Mouse (Mus musculus) liver, postnatal 0 days (tissue): ENCODE results near the gene Gstm6. TPM values are rescaled to one million over a fixed set of nuclear protein-coding genes. Genes with fewer than 3 reads are reported as not detected.
"Not testable (repeated sequence)": the region's sequence is repeated elsewhere in the genome, so short reads cannot be mapped to it uniquely, and the experiment has no call there.

Source experiments
- ATAC-seq: fragments of 200-750 bp; cut with Nextera tagmentation; 2 replicates; pipeline ENCODE4 v1.8.0; 2017; ENCODE audit warnings: mild to moderate bottlenecking, moderate library complexity
- DNase-seq: peaks from one replicate; pipeline ENCODE4 v3.0.0-alpha.2; 2016
- H3K27ac ChIP-seq: fragments of 300-500 bp; sonication (generic); 2 replicates; pipeline ENCODE4 v1.5.1; 2014; ENCODE audit warnings: antibody characterized with exemption, moderate library complexity, mild to moderate bottlenecking, low read depth
- H3K27me3 ChIP-seq: fragments of 300-500 bp; sonication (generic); 2 replicates; pipeline ENCODE4 v1.6.1; 2014; ENCODE audit warnings: low read length, control low read depth, mixed read lengths; ENCODE audit not compliant: insufficient read depth
- H3K36me3 ChIP-seq: fragments of 300-500 bp; sonication (generic); replicated peaks from 2 replicates; pipeline ENCODE4 v1.6.1; 2014; ENCODE audit warnings: mild to moderate bottlenecking, control low read depth, low read length, moderate library complexity, mixed read lengths; ENCODE audit not compliant: insufficient read depth
- H3K4me1 ChIP-seq: fragments of 300-500 bp; sonication (generic); 2 replicates; pipeline ENCODE4 v1.6.1; 2014; ENCODE audit warnings: antibody characterized with exemption, mild to moderate bottlenecking, control low read depth; ENCODE audit not compliant: insufficient read depth
- H3K4me2 ChIP-seq: fragments of 300-500 bp; sonication (generic); 2 replicates; pipeline ENCODE4 v1.6.1; 2014; ENCODE audit warnings: low read depth, mild to moderate bottlenecking, low read length, moderate library complexity, mixed read lengths
- H3K4me3 ChIP-seq: fragments of 300-500 bp; sonication (generic); 2 replicates; pipeline ENCODE4 v1.5.1; 2014; ENCODE audit warnings: low read depth, low read length
- H3K9ac ChIP-seq: fragments of 300-500 bp; sonication (generic); replicated peaks from 2 replicates; pipeline ENCODE4 v1.6.1; 2014; ENCODE audit warnings: mild to moderate bottlenecking, moderate library complexity
- H3K9me3 ChIP-seq: fragments of 300-500 bp; sonication (generic); 2 replicates; pipeline ENCODE4 v1.6.1; 2016; ENCODE audit warnings: mild to moderate bottlenecking, control low read depth, low read length, mixed read lengths
- CTCF ChIP-seq: sonication (generic); IDR thresholded peaks from 2 replicates; pipeline ENCODE4 v1.5.1; 2016; ENCODE audit warnings: antibody characterized with exemption, low read depth
- EP300 ChIP-seq: IDR thresholded peaks from 2 replicates; pipeline ENCODE4 v1.6.1; 2016; ENCODE audit warnings: antibody characterized with exemption, low read depth, mild to moderate bottlenecking
- WGBS: fragments of 180-500 bp; shearing (Covaris S2); extraction: QIAGEN DNeasy Blood & Tissue Kit; methylation state at CpG from one replicate; pipeline ENCODE4 v1.1.7; 2014; ENCODE audit not compliant: insufficient replicate concordance; 5-methylcytosine and 5-hydroxymethylcytosine counted together
- polyA plus RNA-seq: library from polyadenylated mRNA; unstranded; fragments of >200 nt; fragmentation: Nextera tagmentation; extraction: Ambion mirVana; gene quantifications from 2 replicates; pipeline ENCODE4 v1.2.1, GENCODE M21; 2015

The Gstm6 gene
- polyA plus RNA-seq, 1 experiment from 2014 or later: 18.0 TPM

DNA sequence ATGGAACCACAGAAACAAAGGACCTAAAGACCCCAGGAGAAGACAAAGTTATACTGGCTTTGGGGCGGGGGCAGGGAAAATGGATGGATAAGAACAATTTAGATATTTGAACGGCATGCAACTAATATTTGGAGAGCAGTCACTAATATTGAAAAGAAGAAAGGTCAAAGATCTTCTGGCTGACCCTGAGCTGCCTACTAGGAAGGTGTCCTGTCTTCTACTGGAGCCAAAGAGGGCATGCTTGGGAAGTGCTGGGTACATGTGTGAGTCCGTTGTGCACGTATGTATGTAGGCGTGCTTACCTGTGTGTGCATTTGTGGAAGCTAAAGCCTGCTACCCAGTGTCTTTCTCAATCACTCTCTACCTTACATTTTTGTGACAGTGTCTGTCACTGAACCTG lies 23.1 kb upstream of the Gstm6 start:
- H3K36me3 ChIP-seq: no peaks in the 10 kb centered on the region
- H3K4me3 ChIP-seq: no peak overlapping the region
- TF ChIP-seq EP300: no peak
- no peak for TF ChIP-seq CTCF
- ATAC-seq (no peak), DNase-seq (no peak)
- H3K4me1 ChIP-seq: peaks cover 20% of the 10 kb centered on the region
- H3K4me2 ChIP-seq: no peak overlapping the region
- H3K9ac ChIP-seq: no peak overlapping the region
- H3K27me3 ChIP-seq: no peaks in the 10 kb centered on the region
- no peaks in the 10 kb centered on the region for H3K9me3 ChIP-seq
- no peak overlapping the region for H3K27ac ChIP-seq
- WGBS: 80% methylated on average over 5 of the region's 5 CpGs

GRCm38 (mm10) chr3:107965592-107965991 lies 22.0 kb upstream of the Gstm6 start:
- Histone ChIP-seq H3K27ac (no peak overlapping the region), H3K9me3 (no peaks in the 10 kb centered on the region), H3K4me2 (no peak overlapping the region), H3K9ac (no peak overlapping the region), H3K4me1 (peaks cover 18% of the 10 kb centered on the region), H3K36me3 (no peaks in the 10 kb centered on the region), H3K4me3 (no peak overlapping the region), H3K27me3 (no peaks in the 10 kb centered on the region)
- TF ChIP-seq EP300 (no peak), CTCF (no peak)
- WGBS: 76% methylated on average over 1 of the region's 1 CpGs
- DNase-seq (no peak), ATAC-seq (no peak)

DNA sequence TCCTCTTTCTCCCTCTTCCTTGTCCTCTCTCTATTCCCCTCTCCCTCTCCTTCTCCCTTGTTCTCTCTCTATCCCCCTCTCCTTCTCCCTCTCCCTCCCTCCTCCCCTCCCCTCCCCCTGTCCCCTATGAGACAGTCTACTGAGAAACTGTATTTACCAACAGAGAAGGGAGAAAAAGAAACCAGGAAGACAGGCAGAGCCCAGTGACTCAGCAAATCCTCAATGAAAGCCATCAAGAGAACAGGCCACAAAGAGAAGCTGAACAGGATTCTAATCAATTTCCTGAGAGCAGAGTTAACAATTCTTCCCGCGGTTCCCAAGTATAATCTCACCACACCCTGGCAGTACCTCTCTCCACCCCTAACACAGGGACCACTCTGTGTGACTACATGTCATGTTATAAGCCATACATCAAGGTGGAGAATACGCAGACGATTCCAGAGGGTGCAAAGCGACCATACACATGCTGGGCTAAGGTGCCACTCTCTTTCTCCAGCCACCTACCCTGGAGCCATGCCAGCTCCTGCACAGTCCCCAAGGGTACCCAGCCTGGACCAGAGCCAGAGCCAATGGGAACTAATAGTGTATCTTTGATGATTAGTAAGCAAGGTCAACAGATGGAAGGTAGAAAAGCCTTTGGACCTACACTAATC lies 21.2 kb upstream of the Gstm6 start:
- TF ChIP-seq CTCF (no peak), EP300 (no peak)
- Histone ChIP-seq H3K4me1 (peaks cover 18% of the 10 kb centered on the region), H3K9ac (no peak overlapping the region), H3K36me3 (no peaks in the 10 kb centered on the region), H3K27me3 (no peaks in the 10 kb centered on the region), H3K4me3 (no peak overlapping the region), H3K27ac (peak overlapping the region; percentile 44; the same call in 1 of the 2 replicates), H3K4me2 (no peak overlapping the region), H3K9me3 (no peaks in the 10 kb centered on the region)
- ATAC-seq (no peak), DNase-seq (peak; percentile 27)
- WGBS: 44% methylated on average over 5 of the region's 5 CpGs

- Histone ChIP-seq H3K36me3 (no peaks in the 10 kb centered on the region), H3K27me3 (no peaks in the 10 kb centered on the region), H3K4me1 (peaks cover 14% of the 10 kb centered on the region), H3K27ac (no peak overlapping the region), H3K9me3 (no peaks in the 10 kb centered on the region), H3K4me3 (no peak overlapping the region), H3K4me2 (no peak overlapping the region), H3K9ac (no peak overlapping the region)
- 54% methylated on average over 4 of the region's 4 CpGs for WGBS
- TF ChIP-seq EP300 (no peak), CTCF (no peak)
- no peak for ATAC-seq
- no peak for DNase-seq
Observed at GRCm38 (mm10) chr3:107964026-107964425, 20.5 kb upstream of the Gstm6 start.

- H3K9ac ChIP-seq: not testable (repeated sequence)
Observed at GRCm38 (mm10) chr3:107955260-107955659, 11.7 kb upstream of the Gstm6 start.

GRCm38 (mm10) chr3:107953906-107954305 lies 10.4 kb upstream of the Gstm6 start:
- TF ChIP-seq EP300 (no peak), CTCF (no peak)
- Histone ChIP-seq H3K4me1 (no peaks in the 10 kb centered on the region), H3K36me3 (no peaks in the 10 kb centered on the region), H3K4me3 (no peak overlapping the region), H3K27me3 (no peaks in the 10 kb centered on the region), H3K9me3 (no peaks in the 10 kb centered on the region), H3K9ac (no peak overlapping the region), H3K4me2 (no peak overlapping the region), H3K27ac (no peak overlapping the region)
- WGBS: 79% methylated on average over 5 of the region's 5 CpGs
- no peak for ATAC-seq
- DNase-seq: no peak

More at GRCm38 (mm10) chr3:107955260-107955659, 11.7 kb upstream of the Gstm6 start:
- not testable (repeated sequence) for H3K4me3 ChIP-seq, H3K4me2 ChIP-seq, H3K4me1 ChIP-seq, H3K9me3 ChIP-seq, H3K27ac ChIP-seq, H3K27me3 ChIP-seq, ATAC-seq, DNase-seq, H3K36me3 ChIP-seq
- WGBS: 78% methylated on average over 9 of the region's 9 CpGs

DNA sequence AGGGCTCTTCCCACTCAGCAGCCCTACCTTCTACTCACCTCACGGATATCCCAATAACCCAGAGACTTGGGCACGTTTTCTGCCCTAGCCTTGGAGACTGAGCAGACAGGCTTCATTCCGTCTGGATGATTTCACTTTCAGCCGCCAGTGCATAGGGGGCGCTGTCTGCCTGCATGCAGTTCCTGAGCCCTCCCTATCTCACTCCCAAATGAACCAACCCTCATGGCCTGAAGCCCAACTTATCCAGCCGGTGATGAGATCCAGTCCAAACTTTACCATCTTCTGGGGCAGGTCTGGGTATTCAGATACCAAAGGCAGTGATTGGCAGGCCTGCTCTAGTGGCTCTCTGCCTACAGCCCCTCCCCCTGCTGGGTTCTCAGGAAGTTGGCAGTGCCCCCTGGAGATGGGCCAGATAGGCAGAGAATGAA lies 9.8 kb upstream of the Gstm6 start:
- no peak overlapping the region for H3K9ac ChIP-seq
- no peaks in the 10 kb centered on the region for H3K9me3 ChIP-seq
- no peak overlapping the region for H3K4me2 ChIP-seq
- H3K27me3 ChIP-seq: no peaks in the 10 kb centered on the region
- DNase-seq (peak; percentile 78), ATAC-seq (peak; percentile 85)
- H3K4me3 ChIP-seq: no peak overlapping the region
- no peak overlapping the region for H3K27ac ChIP-seq
- H3K36me3 ChIP-seq: no peaks in the 10 kb centered on the region
- H3K4me1 ChIP-seq: no peaks in the 10 kb centered on the region
- WGBS: 10% methylated on average over 6 of the region's 6 CpGs
- peak; percentile 94 for TF ChIP-seq CTCF
- TF ChIP-seq EP300: no peak
